In genomic region chr16:22583401-22583800, GRCm38 (mm10) we compare ENCODE assay signal across 23 mouse cellular contexts.
A peak's percentile ranks its signal among the peaks of the same experiment; 100 is the strongest.
DNase-seq lines count a peak whose midpoint lies in the region; ATAC-seq and TF ChIP-seq lines count a peak whose summit lies in the region.
"Had no signal": no experiment of that assay in that cellular context is flagged by ENCODE, and none has a peak within 500 bp of the region (broad histone marks: within the 10 kb centered on the region; RNA-seq: fewer than 3 reads in every experiment).

No protein-coding gene starts in this region.

- DNase-seq in forebrain, postnatal 0 days, result no peak
- no peak for DNase-seq in forebrain, embryonic 14.5 days (ENCODE audit: low spot score)
- peak; percentile 49 for DNase-seq in kidney, adult 11 months
- no peak for DNase-seq in kidney, postnatal 4 days
- peak; percentile 76 for DNase-seq in kidney, adult 9 months
- no peak for DNase-seq in kidney, postnatal 14 days
- DNase-seq in testis, postnatal 10 days (ENCODE audit: low spot score), result peak; percentile 7
- no peak for DNase-seq in testis, postnatal 14 days (ENCODE audit: low spot score)
- DNase-seq: adrenal gland, adult 8-10 months; adrenal gland, postnatal 25 days; cerebellum, adult 18-20 months; cerebellum, adult 9-10 months; cerebellum, postnatal 14 days; gastrocnemius, postnatal 25 days; heart, postnatal 10 days; heart, postnatal 4 days had no signal

- H3K4me1 ChIP-seq in forebrain, postnatal 0 days (ENCODE audit: insufficient read depth), result 0 out of 2 replicates have a peak, but pooled peaks cover 5% of the 10 kb centered on the region
- peaks cover 5% of the 10 kb centered on the region for H3K4me1 ChIP-seq in forebrain, embryonic 14.5 days (ENCODE audit: control insufficient read depth, insufficient read depth, low read length)
- H3K4me1 ChIP-seq: heart, embryonic 12.5 days had no signal

- no peaks in the 10 kb centered on the region for H3K27me3 ChIP-seq in forebrain, postnatal 0 days (ENCODE audit: insufficient read depth, low read length)
- no peaks in the 10 kb centered on the region for H3K27me3 ChIP-seq in forebrain, embryonic 14.5 days (replicated peaks; ENCODE audit: control insufficient read depth, insufficient read depth, low read length)
- H3K27me3 ChIP-seq: forebrain, embryonic 13.5 days; heart, embryonic 15.5 days had no signal

- 25% methylated on average over 2 of the region's 2 CpGs for WGBS in forebrain, postnatal 0 days
- 23% methylated on average over 2 of the region's 2 CpGs for WGBS in forebrain, embryonic 14.5 days

- no peak overlapping the region for H3K9ac ChIP-seq in forebrain, postnatal 0 days
- no peak overlapping the region for H3K9ac ChIP-seq in forebrain, embryonic 14.5 days (ENCODE audit: low read length)
- H3K9ac ChIP-seq: forebrain, embryonic 13.5 days; heart, embryonic 12.5 days; heart, embryonic 15.5 days; hindbrain, embryonic 14.5 days had no signal

- no peak overlapping the region for H3K4me2 ChIP-seq in forebrain, postnatal 0 days (ENCODE audit: low read depth)
- H3K4me2 ChIP-seq in forebrain, embryonic 14.5 days (ENCODE audit: low read length), result no peak overlapping the region
- H3K4me2 ChIP-seq: forebrain, embryonic 13.5 days; heart, embryonic 12.5 days; heart, embryonic 15.5 days; hindbrain, embryonic 14.5 days had no signal

- TF ChIP-seq CTCF in forebrain, postnatal 0 days (IDR thresholded peaks at IDR 0.05; ENCODE audit: low read depth), result no peak

- H3K27ac ChIP-seq in forebrain, postnatal 0 days (ENCODE audit: low read depth, low read length), result no peak overlapping the region
- no peak overlapping the region for H3K27ac ChIP-seq in forebrain, embryonic 14.5 days (ENCODE audit: low read depth, low read length)
- H3K27ac ChIP-seq: forebrain, embryonic 10.5 days; forebrain, embryonic 13.5 days; heart, embryonic 15.5 days; hindbrain, embryonic 14.5 days; hindbrain, postnatal 0 days had no signal

- H3K9me3 ChIP-seq in forebrain, postnatal 0 days (ENCODE audit: low read length), result no peaks in the 10 kb centered on the region
- no peaks in the 10 kb centered on the region for H3K9me3 ChIP-seq in forebrain, embryonic 14.5 days (replicated peaks; ENCODE audit: control insufficient read depth, low read length)
- H3K9me3 ChIP-seq: forebrain, embryonic 10.5 days; forebrain, embryonic 13.5 days; heart, embryonic 12.5 days; heart, embryonic 15.5 days had no signal

- no peaks in the 10 kb centered on the region for H3K36me3 ChIP-seq in forebrain, postnatal 0 days (ENCODE audit: insufficient read depth)
- no peaks in the 10 kb centered on the region for H3K36me3 ChIP-seq in forebrain, embryonic 14.5 days (ENCODE audit: control insufficient read depth, insufficient read depth, low read length)
- H3K36me3 ChIP-seq: forebrain, embryonic 10.5 days; heart, embryonic 12.5 days; heart, embryonic 15.5 days had no signal

- no peak overlapping the region for H3K4me3 ChIP-seq in forebrain, postnatal 0 days (ENCODE audit: low read depth, low read length)
- H3K4me3 ChIP-seq in forebrain, embryonic 14.5 days (ENCODE audit: low read depth, low read length), result no peak overlapping the region
- H3K4me3 ChIP-seq: forebrain, embryonic 10.5 days; forebrain, embryonic 13.5 days; heart, embryonic 12.5 days; heart, embryonic 15.5 days had no signal

- ATAC-seq in forebrain, postnatal 0 days, result 0 out of 2 replicates have a peak, but pooled peaks have one; percentile 38
- no peak for ATAC-seq in forebrain, embryonic 14.5 days
- ATAC-seq: activated CD4-positive, CD25-positive, alpha-beta regulatory T cell, adult 4 months; forebrain, embryonic 13.5 days; hindbrain, postnatal 0 days had no signal

Comparison
In these comparisons a context has a peak if more than half of its experiments do, and no peak if none do; other contexts are left out.
1. DNase-seq: peak in kidney, adult 11 months (single experiment), kidney, adult 9 months (single experiment) and testis, postnatal 10 days (single experiment); none in forebrain, postnatal 0 days (single experiment), forebrain, embryonic 14.5 days (single experiment), kidney, postnatal 4 days (0 of 2), kidney, postnatal 14 days (single experiment) and testis, postnatal 14 days (single experiment).